Mouse (Mus musculus) cerebellum, adult 9-11 months (tissue): ENCODE data around the gene Fbxw16.
"Not testable (repeated sequence)": the region's sequence is repeated elsewhere in the genome, so short reads cannot be mapped to it uniquely, and the experiment has no call there.

Source experiments
- DNase-seq: peaks from one replicate; pipeline ENCODE4 v3.0.0; 2022

Fbxw16 gene

DNA sequence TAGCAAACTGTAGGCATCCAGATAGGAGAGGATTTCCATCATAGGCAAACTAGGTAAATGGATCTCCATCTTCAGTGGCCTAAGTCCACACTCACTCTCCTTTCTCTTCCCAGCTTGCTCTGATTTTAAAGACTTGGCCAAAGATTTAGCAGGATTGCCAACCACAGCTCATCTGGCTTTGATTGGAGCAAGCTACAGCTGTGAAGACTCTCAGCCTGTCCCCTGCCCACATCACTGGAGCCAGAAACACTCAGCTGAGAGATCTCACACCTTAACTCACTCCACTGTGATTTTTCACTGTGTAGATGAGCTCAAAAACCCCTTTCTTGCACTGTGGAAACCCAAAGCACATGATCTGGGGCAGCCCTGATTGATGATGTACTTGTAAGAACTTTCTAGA lies at the start of gene Fbxw16:
TSS of gene Fbxw16 (minus strand) at position 101 of the 400 bp plus-strand sequence.
- no peak for DNase-seq

DNA sequence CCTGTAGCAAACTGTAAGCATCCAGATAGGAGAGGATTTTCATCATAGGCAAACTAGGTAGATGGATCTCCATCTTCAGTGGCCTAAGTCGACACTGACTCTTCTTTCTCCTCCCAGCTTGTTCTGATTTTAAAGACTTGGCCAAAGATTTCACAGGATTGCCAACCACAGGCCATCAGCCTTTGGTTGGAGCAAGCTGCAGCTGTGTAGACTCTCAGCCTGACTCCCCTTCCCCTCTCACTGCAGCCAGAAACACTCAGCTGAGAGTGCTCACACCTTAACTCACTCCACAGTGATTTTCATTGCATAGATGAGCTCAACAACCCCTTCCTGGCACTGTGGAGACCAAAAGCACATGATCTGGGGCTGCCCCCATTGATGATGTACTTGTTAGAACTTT lies 46.8 kb upstream of the Fbxw16 start, which contains the start of gene Fbxw19:
TSS of gene Fbxw19 (minus strand) at position 101 of the 400 bp plus-strand sequence.
- not testable (repeated sequence) for DNase-seq

DNA sequence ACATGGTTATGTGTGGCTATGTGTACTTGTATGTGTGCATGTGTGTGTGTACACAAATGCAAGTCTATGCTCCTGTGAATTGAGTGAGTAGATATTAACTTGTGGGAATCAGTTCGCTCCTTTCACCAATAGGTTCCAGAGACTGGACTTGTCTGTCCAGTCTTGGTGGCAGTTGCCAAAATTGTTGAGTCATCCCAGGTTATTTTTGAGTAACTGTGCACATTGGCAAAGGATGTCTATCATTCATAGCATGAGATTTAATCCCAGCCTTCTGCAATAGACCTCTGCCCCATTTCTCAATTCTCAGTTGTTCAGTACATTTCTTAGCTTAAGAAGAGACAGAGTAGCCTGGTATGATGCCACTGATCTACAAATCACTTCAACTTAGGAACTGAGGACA lies 16.0 kb downstream of the Fbxw16 start:
- DNase-seq = no peak

DNA sequence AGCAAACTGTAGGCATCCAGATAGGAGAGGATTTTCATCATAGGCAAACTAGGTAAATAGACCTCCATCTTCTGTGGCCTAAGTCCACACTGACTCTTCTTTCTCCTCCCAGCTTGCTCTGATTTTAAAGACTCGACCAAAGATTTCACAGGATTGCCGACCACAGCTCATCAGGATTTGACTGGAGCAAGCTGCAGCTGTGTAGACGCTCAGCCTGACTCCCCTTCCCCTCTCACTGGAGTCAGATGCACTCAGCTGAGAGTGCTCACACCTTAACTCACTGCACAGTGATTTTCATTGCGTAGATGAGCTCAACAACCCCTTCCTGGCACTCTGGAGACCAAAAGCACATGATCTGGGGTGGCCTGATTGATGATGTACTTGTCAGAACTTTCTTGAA lies 44.7 kb downstream of the Fbxw16 start, which contains the start of gene Fbxw22:
TSS of gene Fbxw22 (minus strand) at position 101 of the 400 bp plus-strand sequence.
- DNase-seq = not testable (repeated sequence)
